Mouse (Mus musculus): ENCODE measurements around the gene Tmem231. TPM values are rescaled to one million over a fixed set of nuclear protein-coding genes. Genes with fewer than 3 reads are reported as not detected.

Gene Tmem231
- polyA plus RNA-seq, 1 experiment from 2014 or later: 24.2 TPM

GRCm38 (mm10) chr8:111962589-111962988 lies 28.9 kb upstream of the Tmem231 start:
- WGBS: 58% methylated on average over 1 of the region's 1 CpGs
- H3K9me3 ChIP-seq (replicated peaks): no peaks in the 10 kb centered on the region
- no peak for DNase-seq (ENCODE audit: low spot score)

GRCm38 (mm10) chr8:111961330-111961729 lies 27.6 kb upstream of the Tmem231 start:
- Histone ChIP-seq H3K27ac (no peak overlapping the region), H3K4me1 (no peaks in the 10 kb centered on the region), H3K27me3 (ENCODE audit: low read depth, poor library complexity, severe bottlenecking) (no peaks in the 10 kb centered on the region), H3K4me3 (no peak overlapping the region), H3K9me3 (replicated peaks) (no peaks in the 10 kb centered on the region), H3K36me3 (peaks cover 32% of the 10 kb centered on the region)
- no peak for DNase-seq (ENCODE audit: low spot score)
- WGBS: 73% methylated on average over 3 of the region's 3 CpGs

More at GRCm38 (mm10) chr8:111962589-111962988, 28.9 kb upstream of the Tmem231 start:
- Histone ChIP-seq H3K27ac (no peak overlapping the region), H3K4me1 (no peaks in the 10 kb centered on the region), H3K36me3 (peaks cover 32% of the 10 kb centered on the region), H3K4me3 (no peak overlapping the region), H3K27me3 (ENCODE audit: low read depth, poor library complexity, severe bottlenecking) (no peaks in the 10 kb centered on the region)

- Histone ChIP-seq H3K36me3 (peaks cover 38% of the 10 kb centered on the region), H3K4me1 (no peaks in the 10 kb centered on the region), H3K9me3 (replicated peaks) (no peaks in the 10 kb centered on the region), H3K27ac (no peak overlapping the region), H3K4me3 (no peak overlapping the region), H3K27me3 (ENCODE audit: low read depth, poor library complexity, severe bottlenecking) (no peaks in the 10 kb centered on the region)
- 71% methylated on average over 15 of the region's 15 CpGs for WGBS
- DNase-seq (ENCODE audit: low spot score): no peak
Measured at GRCm38 (mm10) chr8:111960591-111961321, 27.1 kb upstream of the Tmem231 start.

GRCm38 (mm10) chr8:111957231-111957630 lies 23.6 kb upstream of the Tmem231 start:
- Histone ChIP-seq H3K36me3 (peaks cover 68% of the 10 kb centered on the region), H3K27me3 (ENCODE audit: low read depth, poor library complexity, severe bottlenecking) (no peaks in the 10 kb centered on the region)
- WGBS: 93% methylated on average over 2 of the region's 2 CpGs

GRCm38 (mm10) chr8:111955879-111956278 lies 22.2 kb upstream of the Tmem231 start:
- WGBS: 94% methylated on average over 5 of the region's 5 CpGs
- H3K4me3 ChIP-seq: no peak overlapping the region
- DNase-seq (ENCODE audit: low spot score): no peak
- H3K27ac ChIP-seq: no peak overlapping the region
- peaks cover 80% of the 10 kb centered on the region for H3K36me3 ChIP-seq
- H3K9me3 ChIP-seq (replicated peaks): no peaks in the 10 kb centered on the region
- no peaks in the 10 kb centered on the region for H3K4me1 ChIP-seq
- no peaks in the 10 kb centered on the region for H3K27me3 ChIP-seq (ENCODE audit: low read depth, poor library complexity, severe bottlenecking)

More at GRCm38 (mm10) chr8:111957231-111957630, 23.6 kb upstream of the Tmem231 start:
- H3K27ac ChIP-seq: no peak overlapping the region
- no peaks in the 10 kb centered on the region for H3K9me3 ChIP-seq (replicated peaks)
- H3K4me3 ChIP-seq: no peak overlapping the region
- DNase-seq (ENCODE audit: low spot score): no peak
- no peaks in the 10 kb centered on the region for H3K4me1 ChIP-seq

GRCm38 (mm10) chr8:111954844-111955594 lies 21.3 kb upstream of the Tmem231 start:
- Histone ChIP-seq H3K27ac (no peak overlapping the region), H3K4me1 (no peaks in the 10 kb centered on the region), H3K36me3 (peaks cover 86% of the 10 kb centered on the region), H3K9me3 (replicated peaks) (no peaks in the 10 kb centered on the region), H3K27me3 (ENCODE audit: low read depth, poor library complexity, severe bottlenecking) (no peaks in the 10 kb centered on the region), H3K4me3 (no peak overlapping the region)
- 91% methylated on average over 4 of the region's 4 CpGs for WGBS
- DNase-seq (ENCODE audit: low spot score): no peak

- H3K36me3 ChIP-seq: peaks cover 89% of the 10 kb centered on the region
- H3K4me3 ChIP-seq: no peak overlapping the region
- H3K27me3 ChIP-seq (ENCODE audit: low read depth, poor library complexity, severe bottlenecking): no peaks in the 10 kb centered on the region
- no peaks in the 10 kb centered on the region for H3K4me1 ChIP-seq
- no peaks in the 10 kb centered on the region for H3K9me3 ChIP-seq (replicated peaks)
- WGBS: 97% methylated on average over 5 of the region's 5 CpGs
- no peak for DNase-seq (ENCODE audit: low spot score)
- no peak overlapping the region for H3K27ac ChIP-seq
Measured at GRCm38 (mm10) chr8:111951936-111952335, 18.3 kb upstream of the Tmem231 start.

GRCm38 (mm10) chr8:111951317-111951716 lies 17.6 kb upstream of the Tmem231 start:
- no peaks in the 10 kb centered on the region for H3K27me3 ChIP-seq (ENCODE audit: low read depth, poor library complexity, severe bottlenecking)
- WGBS: 93% methylated on average over 7 of the region's 7 CpGs
- no peak overlapping the region for H3K4me3 ChIP-seq
- no peak overlapping the region for H3K27ac ChIP-seq
- peaks cover 88% of the 10 kb centered on the region for H3K36me3 ChIP-seq
- H3K9me3 ChIP-seq (replicated peaks): no peaks in the 10 kb centered on the region
- H3K4me1 ChIP-seq: no peaks in the 10 kb centered on the region
- no peak for DNase-seq (ENCODE audit: low spot score)

GRCm38 (mm10) chr8:111950846-111951245 lies 17.2 kb upstream of the Tmem231 start:
- WGBS: 90% methylated on average over 3 of the region's 3 CpGs
- no peaks in the 10 kb centered on the region for H3K9me3 ChIP-seq (replicated peaks)
- peaks cover 88% of the 10 kb centered on the region for H3K36me3 ChIP-seq
- no peak overlapping the region for H3K4me3 ChIP-seq
- no peaks in the 10 kb centered on the region for H3K4me1 ChIP-seq
- H3K27me3 ChIP-seq (ENCODE audit: low read depth, poor library complexity, severe bottlenecking): no peaks in the 10 kb centered on the region
- H3K27ac ChIP-seq: no peak overlapping the region
- DNase-seq (ENCODE audit: low spot score): no peak

- DNase-seq (ENCODE audit: low spot score): no peak
- 90% methylated on average over 8 of the region's 8 CpGs for WGBS
- Histone ChIP-seq H3K9me3 (replicated peaks) (no peaks in the 10 kb centered on the region), H3K27ac (no peak overlapping the region), H3K27me3 (ENCODE audit: low read depth, poor library complexity, severe bottlenecking) (no peaks in the 10 kb centered on the region), H3K36me3 (peaks cover 89% of the 10 kb centered on the region), H3K4me3 (no peak overlapping the region), H3K4me1 (no peaks in the 10 kb centered on the region)
Measured at GRCm38 (mm10) chr8:111947954-111948353, 14.3 kb upstream of the Tmem231 start.

GRCm38 (mm10) chr8:111947144-111947543 lies 13.5 kb upstream of the Tmem231 start:
- no peak overlapping the region for H3K4me3 ChIP-seq
- H3K27me3 ChIP-seq (ENCODE audit: low read depth, poor library complexity, severe bottlenecking): no peaks in the 10 kb centered on the region
- H3K36me3 ChIP-seq: peaks cover 94% of the 10 kb centered on the region
- no peaks in the 10 kb centered on the region for H3K9me3 ChIP-seq (replicated peaks)
- DNase-seq (ENCODE audit: low spot score): no peak
- no peak overlapping the region for H3K27ac ChIP-seq
- 93% methylated on average over 2 of the region's 2 CpGs for WGBS
- H3K4me1 ChIP-seq: no peaks in the 10 kb centered on the region

- DNase-seq (ENCODE audit: low spot score): no peak
- 85% methylated on average over 2 of the region's 2 CpGs for WGBS
- Histone ChIP-seq H3K9me3 (replicated peaks) (no peaks in the 10 kb centered on the region), H3K4me1 (peaks cover 17% of the 10 kb centered on the region), H3K27me3 (ENCODE audit: low read depth, poor library complexity, severe bottlenecking) (no peaks in the 10 kb centered on the region), H3K27ac (no peak overlapping the region), H3K4me3 (no peak overlapping the region), H3K36me3 (peaks cover 65% of the 10 kb centered on the region)
Measured at GRCm38 (mm10) chr8:111943544-111943943, 9.9 kb upstream of the Tmem231 start.

GRCm38 (mm10) chr8:111941101-111941454 lies 7.4 kb upstream of the Tmem231 start:
- H3K9me3 ChIP-seq (replicated peaks): no peaks in the 10 kb centered on the region
- H3K27ac ChIP-seq: peak overlapping the region; percentile 85
- peaks cover 17% of the 10 kb centered on the region for H3K4me1 ChIP-seq
- H3K36me3 ChIP-seq: peaks cover 42% of the 10 kb centered on the region
- H3K4me3 ChIP-seq: peak overlapping the region; percentile 89
- no peaks in the 10 kb centered on the region for H3K27me3 ChIP-seq (ENCODE audit: low read depth, poor library complexity, severe bottlenecking)
- peak; percentile 74 for DNase-seq (ENCODE audit: low spot score)
- under 1% methylated on average over 23 of the region's 23 CpGs for WGBS
